Mouse (Mus musculus) liver, embryonic 14.5 days (tissue): ENCODE data around the gene Olfr520. TPM values are rescaled to one million over a fixed set of nuclear protein-coding genes. Genes with fewer than 3 reads are reported as not detected.

Experiments
- ATAC-seq: fragments of 200-750 bp; cut with Nextera tagmentation; 2 replicates; pipeline ENCODE4 v1.8.0; 2017; ENCODE audit warnings: moderate number of reproducible peaks, mild to moderate bottlenecking, moderate library complexity; ENCODE audit not compliant: insufficient read depth
- DNase-seq, 3 experiments: peaks; one replicate each; pipeline ENCODE4 v3.0.0-alpha.2; 2012 to 2013; ENCODE audit warnings: low read depth in 3 of 3, low spot score in 3 of 3
- H3K27ac ChIP-seq: fragments of 300-500 bp; sonication (generic); 2 replicates; pipeline ENCODE4 v1.5.1; 2014; ENCODE audit warnings: moderate library complexity, mild to moderate bottlenecking, control low read depth, inconsistent platforms
- H3K27me3 ChIP-seq: fragments of 300-500 bp; sonication (generic); 2 replicates; pipeline ENCODE4 v1.6.1; 2014; ENCODE audit warnings: mild to moderate bottlenecking, low read length, moderate library complexity; ENCODE audit not compliant: control insufficient read depth, insufficient read depth
- H3K36me3 ChIP-seq: fragments of 300-500 bp; sonication (generic); replicated peaks from 2 replicates; pipeline ENCODE4 v1.6.1; 2014; ENCODE audit warnings: low read depth; ENCODE audit not compliant: control insufficient read depth, insufficient read depth
- H3K4me1 ChIP-seq, 2 experiments: fragments of 200-500 bp in 1 of 2; fragments of 300-500 bp in 1 of 2; sonication (generic) in 1 of 2; replicated peaks; 2 replicates each; pipeline ENCODE4 v1.6.1; 2012 to 2014; ENCODE audit warnings: antibody characterized with exemption in 1 of 2, inconsistent platforms in 1 of 2, low read length in 1 of 2; ENCODE audit not compliant: control insufficient read depth in 2 of 2, insufficient read depth in 2 of 2
- H3K4me2 ChIP-seq: fragments of 300-500 bp; sonication (generic); 2 replicates; pipeline ENCODE4 v1.6.1; 2014; ENCODE audit warnings: low read depth, mild to moderate bottlenecking, control low read depth, moderate library complexity
- H3K4me3 ChIP-seq, 2 experiments: fragments of 200-500 bp in 1 of 2; fragments of 300-500 bp in 1 of 2; sonication (generic) in 1 of 2; 2 replicates each; pipeline ENCODE4 v1.5.1; 2012 to 2014; ENCODE audit warnings: low read depth in 2 of 2, low read length in 2 of 2, mild to moderate bottlenecking in 2 of 2, control low read depth in 1 of 2, inconsistent platforms in 1 of 2, moderate library complexity in 1 of 2; ENCODE audit not compliant: insufficient read depth in 1 of 2
- H3K9ac ChIP-seq: fragments of 300-500 bp; sonication (generic); replicated peaks from 2 replicates; pipeline ENCODE4 v1.6.1; 2014; ENCODE audit warnings: mild to moderate bottlenecking, control low read depth, moderate library complexity
- H3K9me3 ChIP-seq: fragments of 300-500 bp; sonication (generic); 2 replicates; pipeline ENCODE4 v1.6.1; 2016; ENCODE audit warnings: low read length, mixed read lengths; ENCODE audit not compliant: control insufficient read depth
- CTCF ChIP-seq: IDR thresholded peaks from 2 replicates; pipeline ENCODE4 v1.5.1; 2016; ENCODE audit warnings: antibody characterized with exemption, low read depth, control low read depth
- EP300 ChIP-seq: IDR thresholded peaks from 2 replicates; pipeline ENCODE4 v1.6.1; 2016; ENCODE audit warnings: antibody characterized with exemption, low read depth
- WGBS: fragments of 180-500 bp; shearing (Covaris S2); extraction: QIAGEN DNeasy Blood & Tissue Kit; methylation state at CpG from one replicate; pipeline ENCODE4 v1.1.7; 2014; ENCODE audit not compliant: insufficient replicate concordance; 5-methylcytosine and 5-hydroxymethylcytosine counted together
- polyA plus RNA-seq, 2 experiments: library from polyadenylated mRNA; depleted of rRNA in 1 of 2; stranded (reverse) in 1 of 2; unstranded in 1 of 2; fragments of >200 nt; fragmentation: Nextera tagmentation in 1 of 2; extraction: Ambion mirVana in 1 of 2; gene quantifications; 2 replicates each; pipeline versions ENCODE4 v1.2.1 to v1.2.3; 2012 to 2014

The Olfr520 gene
- polyA plus RNA-seq, 2 experiments: not detected

DNA sequence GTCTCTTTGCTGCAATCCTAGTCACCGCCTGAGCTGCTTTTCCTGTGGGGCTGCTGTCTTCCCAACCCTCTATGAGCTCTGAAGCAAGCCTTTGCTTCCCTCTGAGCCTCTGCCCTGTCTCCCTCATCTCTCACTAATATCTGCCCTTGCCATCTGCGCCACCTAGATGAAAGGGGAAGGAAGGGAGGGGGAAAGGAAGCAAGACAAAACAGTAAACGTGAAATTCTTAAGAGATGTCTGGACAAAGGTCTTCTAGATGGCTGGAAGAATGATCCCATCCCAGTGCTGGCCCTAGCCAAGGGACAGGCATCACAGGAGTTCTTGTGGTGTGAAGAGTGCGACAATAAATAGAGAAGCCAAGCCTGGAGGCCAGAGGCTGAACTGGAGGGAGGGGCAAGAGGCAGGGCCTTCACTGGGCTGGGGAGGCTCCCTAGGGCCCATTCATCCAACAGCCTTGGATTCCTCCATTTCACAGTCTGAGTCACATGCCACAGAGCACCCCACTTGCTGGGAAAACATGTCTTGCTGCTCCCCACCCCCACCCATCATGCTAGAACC is 23.0 kb upstream of the Olfr520 start:
- H3K4me2 ChIP-seq: no peak overlapping the region
- H3K9ac ChIP-seq: no peak overlapping the region
- H3K4me1 ChIP-seq: no peaks in the 10 kb centered on the region
- H3K27me3 ChIP-seq: no peaks in the 10 kb centered on the region
- ATAC-seq (no peak), DNase-seq (no peak)
- H3K27ac ChIP-seq: no peak overlapping the region
- no peak for TF ChIP-seq EP300
- no peak for TF ChIP-seq CTCF
- WGBS: 7% methylated on average over 4 of the region's 4 CpGs
- no peak overlapping the region for H3K4me3 ChIP-seq
- H3K9me3 ChIP-seq: no peaks in the 10 kb centered on the region
- H3K36me3 ChIP-seq: no peaks in the 10 kb centered on the region

- no peaks in the 10 kb centered on the region for H3K36me3 ChIP-seq
- no peak for TF ChIP-seq EP300
- no peak for TF ChIP-seq CTCF
- 54% methylated on average over 6 of the region's 6 CpGs for WGBS
- ATAC-seq: no peak
- no peak overlapping the region for H3K4me2 ChIP-seq
- no peaks in the 10 kb centered on the region for H3K4me1 ChIP-seq
- H3K9me3 ChIP-seq: no peaks in the 10 kb centered on the region
- no peak for DNase-seq
- no peak overlapping the region for H3K27ac ChIP-seq
- no peaks in the 10 kb centered on the region for H3K27me3 ChIP-seq
- no peak overlapping the region for H3K9ac ChIP-seq
- no peak overlapping the region for H3K4me3 ChIP-seq
Observed at GRCm38 (mm10) chr7:99707671-99708070, 22.4 kb upstream of the Olfr520 start.

GRCm38 (mm10) chr7:99708301-99708721 is 21.8 kb upstream of the Olfr520 start:
- no peak overlapping the region for H3K27ac ChIP-seq
- 61% methylated on average over 8 of the region's 8 CpGs for WGBS
- H3K4me3 ChIP-seq: no peak overlapping the region
- DNase-seq: no peak
- no peak for TF ChIP-seq EP300
- no peak for TF ChIP-seq CTCF
- no peaks in the 10 kb centered on the region for H3K4me1 ChIP-seq
- no peaks in the 10 kb centered on the region for H3K9me3 ChIP-seq
- H3K9ac ChIP-seq: no peak overlapping the region
- H3K27me3 ChIP-seq: no peaks in the 10 kb centered on the region
- no peak overlapping the region for H3K4me2 ChIP-seq
- no peak for ATAC-seq
- no peaks in the 10 kb centered on the region for H3K36me3 ChIP-seq

GRCm38 (mm10) chr7:99708750-99709149 is 21.3 kb upstream of the Olfr520 start:
- 46% methylated on average over 5 of the region's 5 CpGs for WGBS
- Histone ChIP-seq H3K4me1 (no peaks in the 10 kb centered on the region), H3K4me2 (no peak overlapping the region), H3K27me3 (no peaks in the 10 kb centered on the region), H3K27ac (no peak overlapping the region), H3K9me3 (no peaks in the 10 kb centered on the region), H3K36me3 (no peaks in the 10 kb centered on the region), H3K4me3 (no peak overlapping the region), H3K9ac (no peak overlapping the region)
- no peak for DNase-seq
- no peak for ATAC-seq
- TF ChIP-seq CTCF: no peak

DNA sequence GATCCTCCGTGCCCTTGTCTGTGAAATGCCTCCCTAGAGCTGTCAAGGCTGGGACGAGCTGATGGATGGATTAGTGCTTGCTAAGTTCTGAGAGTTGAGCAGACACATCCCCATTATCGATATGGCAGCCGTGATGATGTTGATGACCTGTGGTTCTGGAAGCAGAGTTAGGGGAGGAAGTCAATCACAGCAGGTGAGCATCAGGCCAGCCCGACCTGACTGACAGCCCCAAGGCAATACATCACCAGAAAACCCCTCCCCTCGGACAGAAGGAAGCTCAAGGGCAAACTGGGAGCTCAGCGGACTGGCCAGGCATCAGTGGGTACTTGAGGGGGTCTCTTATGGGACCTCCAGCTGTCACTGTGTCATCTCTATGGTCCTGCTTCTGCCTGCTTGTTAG is 20.1 kb upstream of the Olfr520 start:
- H3K4me2 ChIP-seq: no peak overlapping the region
- DNase-seq (no peak), ATAC-seq (no peak)
- 51% methylated on average over 7 of the region's 7 CpGs for WGBS
- no peak for TF ChIP-seq EP300
- no peaks in the 10 kb centered on the region for H3K9me3 ChIP-seq
- H3K27ac ChIP-seq: no peak overlapping the region
- no peaks in the 10 kb centered on the region for H3K27me3 ChIP-seq
- no peak overlapping the region for H3K4me3 ChIP-seq
- H3K9ac ChIP-seq: no peak overlapping the region
- H3K4me1 ChIP-seq: no peaks in the 10 kb centered on the region
- H3K36me3 ChIP-seq: no peaks in the 10 kb centered on the region

- no peak for ATAC-seq
- no peaks in the 10 kb centered on the region for H3K4me1 ChIP-seq
- DNase-seq: peak in 2 of 3 experiments; percentile 20
- no peaks in the 10 kb centered on the region for H3K9me3 ChIP-seq
- no peak overlapping the region for H3K27ac ChIP-seq
- no peaks in the 10 kb centered on the region for H3K36me3 ChIP-seq
- H3K4me3 ChIP-seq: no peak overlapping the region
- no peak overlapping the region for H3K4me2 ChIP-seq
- H3K27me3 ChIP-seq: no peaks in the 10 kb centered on the region
- WGBS: 9% methylated on average over 1 of the region's 1 CpGs
- TF ChIP-seq CTCF: peak; percentile 92
- TF ChIP-seq EP300: no peak
- no peak overlapping the region for H3K9ac ChIP-seq
Observed at GRCm38 (mm10) chr7:99710476-99710875, 19.6 kb upstream of the Olfr520 start.
